In the genomic region with DNA sequence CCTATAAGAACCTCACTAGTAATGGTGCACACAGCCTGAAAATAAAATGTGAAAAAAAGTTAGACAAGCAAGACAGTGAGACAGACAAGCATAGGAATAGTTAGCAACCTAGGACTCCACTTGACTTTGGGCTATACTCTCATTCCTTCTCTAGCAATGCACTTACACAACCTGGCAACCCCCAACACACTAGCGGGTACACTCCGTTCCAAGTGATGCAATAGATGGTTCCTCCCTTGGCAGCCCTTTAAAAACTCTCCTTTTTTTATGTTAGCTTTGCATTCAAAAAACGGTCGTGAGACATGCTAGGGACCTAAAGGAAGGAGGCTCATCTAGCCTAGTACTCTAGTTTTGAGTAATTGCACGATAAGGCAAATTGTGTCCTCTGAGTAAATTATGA, we compare ENCODE assay signal across 23 mouse cellular contexts.
"Had no signal": no experiment of that assay in that cellular context is flagged by ENCODE, and none has a peak within 500 bp of the region (broad histone marks: within the 10 kb centered on the region; RNA-seq: fewer than 3 reads in every experiment).

No protein-coding gene starts in this region.

- DNase-seq: gastrocnemius, adult 2 months; gastrocnemius, postnatal 10 days; gastrocnemius, postnatal 25 days; heart, postnatal 10 days; heart, postnatal 4 days; kidney, adult 18-20 months; kidney, adult 8-10 months; kidney, postnatal 10 days; kidney, postnatal 25 days; kidney, postnatal 4 days; left cerebral cortex, postnatal 4 days; liver, embryonic 13.5 days had no signal

- H3K27ac ChIP-seq: gastrocnemius, adult 2 months; heart, embryonic 10.5 days; hindbrain, embryonic 10.5 days; hindbrain, embryonic 12.5 days; hindbrain, embryonic 14.5 days; intestine, embryonic 15.5 days; layer of hippocampus, adult 2 months; left cerebral cortex, adult 2 months; limb, embryonic 13.5 days; limb, embryonic 15.5 days; liver, embryonic 13.5 days; liver, embryonic 15.5 days had no signal

- H3K36me3 ChIP-seq: heart, embryonic 10.5 days; heart, embryonic 12.5 days; hindbrain, embryonic 10.5 days; hindbrain, embryonic 12.5 days; intestine, embryonic 15.5 days; limb, embryonic 13.5 days; limb, embryonic 15.5 days; liver, embryonic 13.5 days; liver, embryonic 15.5 days had no signal

- H3K4me3 ChIP-seq: gastrocnemius, adult 2 months; heart, embryonic 10.5 days; heart, embryonic 12.5 days; hindbrain, embryonic 10.5 days; hindbrain, embryonic 12.5 days; intestine, embryonic 15.5 days; layer of hippocampus, adult 2 months; left cerebral cortex, adult 2 months; limb, embryonic 13.5 days; limb, embryonic 15.5 days; liver, embryonic 13.5 days; liver, embryonic 15.5 days had no signal

- H3K27me3 ChIP-seq: heart, embryonic 12.5 days; hindbrain, embryonic 12.5 days; intestine, embryonic 15.5 days; limb, embryonic 13.5 days; limb, embryonic 15.5 days; liver, embryonic 13.5 days; liver, embryonic 15.5 days had no signal

- H3K4me1 ChIP-seq: heart, embryonic 12.5 days; hindbrain, embryonic 12.5 days; intestine, embryonic 15.5 days; limb, embryonic 13.5 days; limb, embryonic 15.5 days; liver, embryonic 13.5 days; liver, embryonic 15.5 days had no signal

- H3K9ac ChIP-seq: heart, embryonic 12.5 days; hindbrain, embryonic 12.5 days; hindbrain, embryonic 14.5 days; intestine, embryonic 15.5 days; limb, embryonic 13.5 days; limb, embryonic 15.5 days; liver, embryonic 13.5 days; liver, embryonic 15.5 days had no signal
